Mouse (Mus musculus) G1E (cell line): ENCODE measurements around the gene Stim1. TPM values are rescaled to one million over a fixed set of nuclear protein-coding genes. Genes with fewer than 3 reads are reported as not detected.
"Not testable (repeated sequence)": the region's sequence is repeated elsewhere in the genome, so short reads cannot be mapped to it uniquely, and the experiment has no call there.

Source experiments
- ATAC-seq: 2 replicates; pipeline ENCODE4 v1.8.0; 2016; ENCODE audit warnings: mild to moderate bottlenecking; ENCODE audit not compliant: insufficient number of reproducible peaks, poor library complexity, low FRiP score, severe bottlenecking; ENCODE audit errors: extremely low read depth
- DNase-seq: peaks from one replicate; pipeline ENCODE4 v3.0.0; 2012; ENCODE audit warnings: low spot score
- H3K27me3 ChIP-seq: 2 replicates; pipeline ENCODE4 v1.6.1; 2012; ENCODE audit warnings: mild to moderate bottlenecking, low read length, inconsistent platforms; ENCODE audit not compliant: insufficient read depth
- H3K36me3 ChIP-seq: replicated peaks from 2 replicates; pipeline ENCODE3; 2012; ENCODE audit warnings: mild to moderate bottlenecking, inconsistent platforms
- H3K4me1 ChIP-seq: 2 replicates; pipeline ENCODE4 v1.6.1; 2012; ENCODE audit warnings: low read depth, low read length, inconsistent platforms, mixed read lengths; ENCODE audit not compliant: insufficient read depth
- H3K4me3 ChIP-seq: 2 replicates; pipeline ENCODE4 v1.5.1; 2012; ENCODE audit warnings: low read depth, mild to moderate bottlenecking, inconsistent platforms, low read length, moderate library complexity, mixed read lengths
- H3K9me3 ChIP-seq: replicated peaks from 2 replicates; pipeline ENCODE4 v1.6.1; 2012; ENCODE audit warnings: inconsistent platforms
- CTCF ChIP-seq: IDR thresholded peaks from 2 replicates; pipeline ENCODE4 v1.5.1; 2012; ENCODE audit warnings: low read depth, low read length, inconsistent platforms, mixed read lengths
- GATA1 ChIP-seq: IDR thresholded peaks from 2 replicates; pipeline ENCODE4 v1.6.1; 2012; ENCODE audit warnings: borderline replicate concordance, low read length, inconsistent platforms, mixed read lengths
- GATA2 ChIP-seq: IDR thresholded peaks from 2 replicates; pipeline ENCODE4 v1.6.1; 2012; ENCODE audit warnings: low read depth, low read length, inconsistent platforms, borderline replicate concordance
- POLR2AphosphoS5 ChIP-seq: IDR thresholded peaks from 2 replicates; pipeline ENCODE4 v1.6.1; 2012; ENCODE audit warnings: low read depth, low read length, inconsistent platforms; ENCODE audit not compliant: insufficient replicate concordance
- TAL1 ChIP-seq: conservative IDR thresholded peaks from 2 replicates; pipeline ENCODE4 v1.6.1; 2012; ENCODE audit warnings: low read depth, low read length, inconsistent platforms, mixed read lengths
- polyA plus RNA-seq: library from polyadenylated mRNA; stranded (reverse); fragments of >175 nt; gene quantifications from 2 replicates; pipeline ENCODE4 v1.2.3, GENCODE M21; 2012
- total RNA-seq, 2 experiments: library from RNA; stranded (forward) in 1 of 2; stranded (reverse) in 1 of 2; fragments of 200-1000 nt in 1 of 2; fragments of >200 nt in 1 of 2; fragmentation: Nextera tagmentation in 1 of 2; gene quantifications; 2 replicates each; pipeline ENCODE4 v1.2.3; 2014 to 2017

The Stim1 gene
- total and polyA plus RNA-seq, 3 experiments: 24.2 to 35.8 (median 27.3) TPM

DNA sequence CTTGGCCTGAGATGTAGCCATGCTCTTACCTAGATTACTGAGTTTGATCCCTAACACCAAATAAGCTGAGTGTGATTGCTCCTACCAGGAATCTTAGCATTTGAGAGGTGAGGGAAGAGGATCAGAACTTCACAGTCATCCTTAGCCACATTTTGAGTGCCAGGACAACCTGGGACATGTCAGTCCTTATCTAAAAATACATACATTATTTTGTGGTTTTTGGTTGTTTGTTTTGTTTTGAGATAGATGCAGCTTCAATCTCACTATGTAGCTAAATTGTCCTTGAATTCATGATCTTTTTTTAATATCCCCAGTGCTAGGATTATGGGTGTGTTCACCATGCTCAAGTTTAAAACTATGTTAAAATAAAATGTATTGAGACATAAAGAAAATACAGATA lies 139.8 kb downstream of the Stim1 start:
- Histone ChIP-seq H3K4me1 (peaks cover 35% of the 10 kb centered on the region), H3K36me3 (peaks cover 30% of the 10 kb centered on the region), H3K4me3 (no peak overlapping the region), H3K9me3 (no peaks in the 10 kb centered on the region), H3K27me3 (no peaks in the 10 kb centered on the region)
- TF ChIP-seq CTCF (no peak), TAL1 (no peak; the same call in 1 of the 2 replicates), GATA1 (no peak), GATA2 (no peak), POLR2AphosphoS5 (no peak)
- ATAC-seq (no peak; the same call in 1 of the 2 replicates), DNase-seq (no peak)

DNA sequence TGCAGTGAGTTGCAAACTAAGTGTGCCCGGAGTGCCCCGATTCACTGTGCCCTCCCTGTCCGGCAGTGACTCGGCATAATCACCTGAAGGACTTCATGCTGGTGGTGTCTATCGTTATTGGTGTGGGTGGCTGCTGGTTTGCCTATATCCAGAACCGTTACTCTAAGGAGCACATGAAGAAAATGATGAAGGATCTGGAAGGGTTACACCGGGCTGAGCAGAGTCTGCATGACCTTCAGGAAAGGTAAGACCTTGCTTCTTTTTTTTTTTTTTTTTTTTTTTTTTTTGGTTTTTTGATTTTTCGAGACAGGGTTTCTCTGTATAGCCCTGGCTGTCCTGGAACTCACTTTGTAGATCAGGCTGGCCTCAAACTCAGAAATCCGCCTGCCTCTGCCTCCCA lies 147.7 kb downstream of the Stim1 start:
- H3K27me3 ChIP-seq, H3K9me3 ChIP-seq, ATAC-seq, H3K4me1 ChIP-seq, H3K4me3 ChIP-seq, DNase-seq: not testable (repeated sequence)
- peaks cover 26% of the 10 kb centered on the region for H3K36me3 ChIP-seq

DNA sequence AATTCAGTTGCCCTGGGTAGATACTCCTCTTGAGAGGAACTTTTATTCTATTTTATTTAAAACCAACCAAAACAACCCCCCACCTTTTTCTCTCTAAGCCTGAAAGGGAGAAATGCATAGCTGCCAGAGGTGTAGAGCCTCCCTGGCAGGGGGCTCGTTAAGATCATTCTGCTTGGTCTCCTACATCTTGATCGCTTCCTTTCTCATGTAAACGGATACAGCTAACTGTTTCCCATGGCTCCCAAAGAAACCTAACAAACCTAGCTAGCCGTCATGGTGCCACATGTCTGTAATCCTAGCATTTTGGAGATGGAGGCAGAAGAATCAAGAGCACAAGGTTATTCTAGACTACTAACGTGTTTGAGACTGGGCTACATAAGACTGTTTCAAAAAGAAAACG lies 148.2 kb downstream of the Stim1 start:
- no peak for ATAC-seq
- no peaks in the 10 kb centered on the region for H3K27me3 ChIP-seq
- H3K9me3 ChIP-seq: no peaks in the 10 kb centered on the region
- H3K36me3 ChIP-seq: peaks cover 24% of the 10 kb centered on the region
- H3K4me3 ChIP-seq: no peak overlapping the region
- DNase-seq: no peak
- H3K4me1 ChIP-seq: peaks cover 14% of the 10 kb centered on the region
- TF ChIP-seq POLR2AphosphoS5: no peak
- no peak for TF ChIP-seq CTCF
- no peak for TF ChIP-seq GATA2
- TF ChIP-seq TAL1: no peak
- no peak for TF ChIP-seq GATA1

DNA sequence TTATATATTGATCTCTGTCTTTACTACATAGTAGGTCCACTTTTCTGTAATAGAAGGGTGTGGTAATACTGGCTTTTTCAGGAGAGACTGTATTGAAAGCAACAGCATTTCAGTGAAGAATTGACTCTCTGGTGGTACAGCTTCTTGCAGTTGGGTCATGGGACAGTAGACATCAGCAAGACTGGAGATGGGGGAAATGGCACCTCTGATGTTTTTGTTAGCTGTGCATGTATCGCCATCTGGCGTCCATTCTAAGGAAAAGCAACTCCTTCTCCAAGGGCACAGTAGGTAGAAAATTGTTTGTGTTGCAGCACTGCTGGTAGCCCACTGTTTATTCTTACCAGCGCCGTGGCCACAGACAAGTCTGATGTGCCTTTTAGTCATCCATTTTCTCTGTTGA lies 149.8 kb downstream of the Stim1 start:
- ATAC-seq: no peak
- Histone ChIP-seq H3K4me1 (peaks cover 18% of the 10 kb centered on the region), H3K4me3 (no peak overlapping the region), H3K36me3 (peaks cover 24% of the 10 kb centered on the region), H3K27me3 (no peaks in the 10 kb centered on the region), H3K9me3 (no peaks in the 10 kb centered on the region)
- DNase-seq: peak; percentile 41
- TF ChIP-seq CTCF: peak; percentile 82
- no peak for TF ChIP-seq POLR2AphosphoS5

DNA sequence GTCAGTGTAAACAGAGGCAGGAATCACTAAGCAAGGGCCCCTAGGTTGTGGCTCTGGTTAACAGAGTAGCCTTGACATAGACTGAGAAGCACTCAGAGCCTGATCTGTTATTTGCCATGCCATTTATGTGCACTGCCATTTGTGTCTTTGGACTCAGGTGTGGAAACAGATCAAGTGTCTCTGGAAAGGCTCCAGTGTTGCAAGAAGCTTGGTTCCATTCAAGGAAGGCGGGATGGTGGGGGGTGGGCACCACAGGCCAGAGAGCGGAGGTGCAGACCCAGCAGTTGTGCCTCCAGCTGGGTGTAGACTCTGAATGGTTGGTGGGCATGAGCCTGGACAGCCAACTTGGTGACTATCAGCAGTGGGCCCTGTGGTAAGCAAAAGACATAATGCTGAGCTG lies 154.4 kb downstream of the Stim1 start:
- DNase-seq: no peak
- TF ChIP-seq GATA1 (no peak), TAL1 (no peak), POLR2AphosphoS5 (no peak), GATA2 (no peak), CTCF (no peak)
- H3K4me3 ChIP-seq: no peak overlapping the region
- ATAC-seq: no peak
- H3K27me3 ChIP-seq: no peaks in the 10 kb centered on the region
- no peaks in the 10 kb centered on the region for H3K9me3 ChIP-seq
- peaks cover 20% of the 10 kb centered on the region for H3K4me1 ChIP-seq
- H3K36me3 ChIP-seq: peaks cover 44% of the 10 kb centered on the region

DNA sequence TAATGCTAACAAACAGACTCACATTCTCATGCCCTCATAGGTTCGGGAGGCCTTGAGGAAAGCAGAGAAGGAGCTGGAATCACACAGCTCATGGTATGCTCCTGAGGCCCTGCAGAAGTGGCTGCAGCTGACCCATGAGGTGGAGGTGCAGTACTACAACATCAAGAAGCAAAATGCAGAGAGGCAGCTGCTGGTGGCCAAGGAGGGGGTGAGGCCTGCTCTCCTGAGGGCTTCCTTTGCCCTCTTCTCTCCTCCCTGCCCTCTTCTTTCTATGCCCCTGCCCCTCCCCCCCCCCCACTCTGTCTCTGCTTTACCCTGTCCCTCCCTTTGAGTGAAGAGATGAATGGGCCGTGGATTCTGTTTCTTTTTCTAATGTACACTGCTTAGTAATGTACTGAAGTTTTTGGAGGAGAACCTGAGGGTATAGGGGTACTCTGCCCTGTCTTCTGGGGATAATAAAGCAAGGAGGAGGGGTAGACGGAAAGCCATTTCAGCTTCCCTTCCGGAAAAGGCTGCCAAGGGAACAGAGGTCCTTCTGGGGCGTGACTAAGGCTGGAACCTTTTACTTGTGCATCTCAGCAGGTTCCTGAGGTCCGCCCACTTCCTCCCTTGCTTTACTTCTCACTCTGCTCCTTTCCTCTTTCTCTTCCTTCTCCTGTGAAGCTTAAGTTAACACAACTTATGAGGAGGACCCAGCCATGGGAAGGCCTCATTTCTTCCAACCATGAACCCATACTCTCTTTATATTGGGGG lies 158.5 kb downstream of the Stim1 start:
- Histone ChIP-seq H3K36me3 (peaks cover 69% of the 10 kb centered on the region), H3K27me3 (no peaks in the 10 kb centered on the region), H3K4me1 (peaks cover 7% of the 10 kb centered on the region), H3K9me3 (no peaks in the 10 kb centered on the region), H3K4me3 (no peak overlapping the region)
- ATAC-seq: no peak
- no peak for DNase-seq
- TF ChIP-seq POLR2AphosphoS5 (no peak), GATA1 (no peak), GATA2 (no peak), CTCF (no peak), TAL1 (no peak)

DNA sequence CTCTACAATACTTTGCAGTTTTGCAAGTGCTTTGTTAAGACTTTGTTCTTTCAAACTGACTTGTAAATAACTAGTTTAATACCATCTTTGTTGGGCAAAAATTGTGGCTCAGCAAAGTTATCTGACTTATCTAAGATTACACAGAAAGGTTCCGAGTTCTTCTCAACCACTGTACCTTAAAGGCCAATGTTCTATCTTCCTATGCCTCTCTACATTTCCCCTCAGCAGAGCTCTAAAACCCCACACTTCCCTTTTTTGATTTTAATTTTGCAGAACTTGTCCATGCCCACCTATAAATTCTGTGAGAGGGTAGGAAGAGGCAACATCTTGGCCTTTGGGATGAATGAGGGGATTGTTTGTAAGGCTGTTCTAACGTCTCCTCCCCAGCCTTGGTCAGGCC lies 166.7 kb downstream of the Stim1 start:
- Histone ChIP-seq H3K9me3 (no peaks in the 10 kb centered on the region), H3K4me1 (peaks cover 6% of the 10 kb centered on the region), H3K4me3 (no peak overlapping the region), H3K36me3 (peaks cover 55% of the 10 kb centered on the region), H3K27me3 (no peaks in the 10 kb centered on the region)
- TF ChIP-seq GATA1 (no peak), TAL1 (no peak), CTCF (no peak), POLR2AphosphoS5 (no peak), GATA2 (no peak)
- ATAC-seq: no peak
- DNase-seq: no peak
